Mouse (Mus musculus): Measurements from ENCODE around the gene Rorc. TPM values are rescaled to one million over a fixed set of nuclear protein-coding genes. Genes with fewer than 3 reads are reported as not detected.

Rorc gene
- polyA plus RNA-seq, 1 experiment, result not detected

GRCm38 (mm10) chr3:94389420-94389819, 16.8 kb downstream of the Rorc start:
- H3K4me3 ChIP-seq (ENCODE audit: insufficient read depth, low read length), result no peak overlapping the region
- H3K4me1 ChIP-seq (ENCODE audit: control insufficient read depth, insufficient read depth, low read length), result no peaks in the 10 kb centered on the region
- TF ChIP-seq CTCF (IDR thresholded peaks at IDR 0.05; ENCODE audit: low read depth, low read length), result no peak
- no peak for TF ChIP-seq POLR2A (IDR thresholded peaks at IDR 0.05; ENCODE audit: borderline replicate concordance, low read depth, low read length)
- no peak overlapping the region for H3K27ac ChIP-seq (ENCODE audit: insufficient read depth, low read depth, low read length)

GRCm38 (mm10) chr3:94391001-94391400, 18.4 kb downstream of the Rorc start:
- Histone ChIP-seq H3K4me3 (ENCODE audit: insufficient read depth, low read length) (no peak overlapping the region), H3K27ac (ENCODE audit: insufficient read depth, low read depth, low read length) (no peak overlapping the region), H3K4me1 (ENCODE audit: control insufficient read depth, insufficient read depth, low read length) (no peaks in the 10 kb centered on the region)
- TF ChIP-seq POLR2A (IDR thresholded peaks at IDR 0.05; ENCODE audit: borderline replicate concordance, low read depth, low read length), result no peak
- TF ChIP-seq CTCF (IDR thresholded peaks at IDR 0.05; ENCODE audit: low read depth, low read length), result no peak

- TF ChIP-seq POLR2A (IDR thresholded peaks at IDR 0.05; ENCODE audit: borderline replicate concordance, low read depth, low read length), result no peak
- TF ChIP-seq CTCF (IDR thresholded peaks at IDR 0.05; ENCODE audit: low read depth, low read length), result no peak
- Histone ChIP-seq H3K4me3 (ENCODE audit: insufficient read depth, low read length) (no peak overlapping the region), H3K27ac (ENCODE audit: insufficient read depth, low read depth, low read length) (no peak overlapping the region), H3K4me1 (ENCODE audit: control insufficient read depth, insufficient read depth, low read length) (no peaks in the 10 kb centered on the region)
Observed at GRCm38 (mm10) chr3:94392128-94392527, 19.5 kb downstream of the Rorc start.

GRCm38 (mm10) chr3:94393049-94393448, 20.5 kb downstream of the Rorc start:
- no peak for TF ChIP-seq CTCF (IDR thresholded peaks at IDR 0.05; ENCODE audit: low read depth, low read length)
- no peak overlapping the region for H3K4me3 ChIP-seq (ENCODE audit: insufficient read depth, low read length)
- no peaks in the 10 kb centered on the region for H3K4me1 ChIP-seq (ENCODE audit: control insufficient read depth, insufficient read depth, low read length)
- H3K27ac ChIP-seq (ENCODE audit: insufficient read depth, low read depth, low read length), result no peak overlapping the region

- Histone ChIP-seq H3K4me3 (ENCODE audit: insufficient read depth, low read length) (no peak overlapping the region), H3K4me1 (ENCODE audit: control insufficient read depth, insufficient read depth, low read length) (no peaks in the 10 kb centered on the region), H3K27ac (ENCODE audit: insufficient read depth, low read depth, low read length) (no peak overlapping the region)
- TF ChIP-seq CTCF (IDR thresholded peaks at IDR 0.05; ENCODE audit: low read depth, low read length), result no peak
Observed at GRCm38 (mm10) chr3:94396336-94396735, 23.7 kb downstream of the Rorc start.

GRCm38 (mm10) chr3:94396851-94397250, 24.3 kb downstream of the Rorc start:
- Histone ChIP-seq H3K4me1 (ENCODE audit: control insufficient read depth, insufficient read depth, low read length) (no peaks in the 10 kb centered on the region), H3K4me3 (ENCODE audit: insufficient read depth, low read length) (no peak overlapping the region), H3K27ac (ENCODE audit: insufficient read depth, low read depth, low read length) (no peak overlapping the region)
- no peak for TF ChIP-seq POLR2A (IDR thresholded peaks at IDR 0.05; ENCODE audit: borderline replicate concordance, low read depth, low read length)
- TF ChIP-seq CTCF (IDR thresholded peaks at IDR 0.05; ENCODE audit: low read depth, low read length), result no peak

- Histone ChIP-seq H3K4me1 (ENCODE audit: control insufficient read depth, insufficient read depth, low read length) (no peaks in the 10 kb centered on the region), H3K4me3 (ENCODE audit: insufficient read depth, low read length) (peak within 1 kb of the TSS; percentile 3; the same call in 1 of the 2 replicates), H3K27ac (ENCODE audit: insufficient read depth, low read depth, low read length) (no peak within 1 kb of the TSS)
- TF ChIP-seq POLR2A (IDR thresholded peaks at IDR 0.05; ENCODE audit: borderline replicate concordance, low read depth, low read length) (no peak), CTCF (IDR thresholded peaks at IDR 0.05; ENCODE audit: low read depth, low read length) (no peak)
Observed at GRCm38 (mm10) chr3:94398217-94398616, 25.6 kb downstream of the Rorc start, which contains the start of gene Lingo4. TSS of gene Lingo4 (plus strand) at chr3:94398517.

- TF ChIP-seq CTCF (IDR thresholded peaks at IDR 0.05; ENCODE audit: low read depth, low read length), result no peak
- no peak for TF ChIP-seq POLR2A (IDR thresholded peaks at IDR 0.05; ENCODE audit: borderline replicate concordance, low read depth, low read length)
- H3K4me3 ChIP-seq (ENCODE audit: insufficient read depth, low read length), result peak overlapping the region; percentile 3; the same call in 1 of the 2 replicates
- no peak overlapping the region for H3K27ac ChIP-seq (ENCODE audit: insufficient read depth, low read depth, low read length)
- no peaks in the 10 kb centered on the region for H3K4me1 ChIP-seq (ENCODE audit: control insufficient read depth, insufficient read depth, low read length)
Observed at GRCm38 (mm10) chr3:94398943-94399481, 26.4 kb downstream of the Rorc start.

- Histone ChIP-seq H3K4me1 (ENCODE audit: control insufficient read depth, insufficient read depth, low read length) (no peaks in the 10 kb centered on the region), H3K27ac (ENCODE audit: insufficient read depth, low read depth, low read length) (no peak overlapping the region), H3K4me3 (ENCODE audit: insufficient read depth, low read length) (no peak overlapping the region)
- TF ChIP-seq CTCF (IDR thresholded peaks at IDR 0.05; ENCODE audit: low read depth, low read length), result no peak
- no peak for TF ChIP-seq POLR2A (IDR thresholded peaks at IDR 0.05; ENCODE audit: borderline replicate concordance, low read depth, low read length)
Observed at GRCm38 (mm10) chr3:94399663-94400310, 27.2 kb downstream of the Rorc start.

GRCm38 (mm10) chr3:94402451-94402850, 29.9 kb downstream of the Rorc start:
- TF ChIP-seq CTCF (IDR thresholded peaks at IDR 0.05; ENCODE audit: low read depth, low read length) (no peak), POLR2A (IDR thresholded peaks at IDR 0.05; ENCODE audit: borderline replicate concordance, low read depth, low read length) (no peak)
- Histone ChIP-seq H3K27ac (ENCODE audit: insufficient read depth, low read depth, low read length) (no peak overlapping the region), H3K4me1 (ENCODE audit: control insufficient read depth, insufficient read depth, low read length) (no peaks in the 10 kb centered on the region), H3K4me3 (ENCODE audit: insufficient read depth, low read length) (no peak overlapping the region)

Measured in bone marrow macrophage, adult 2 months (primary cell).